Mouse (Mus musculus) CD4-positive, CD25-positive, alpha-beta regulatory T cell, adult 9 weeks (primary cell): ENCODE measurements around the gene Cnih4. TPM values are rescaled to one million over a fixed set of nuclear protein-coding genes. Genes with fewer than 3 reads are reported as not detected.

Experiments
- polyA plus RNA-seq: library from polyadenylated mRNA; unstranded; fragments of 100-300 nt; shearing (Covaris generic); gene quantifications from one replicate; pipeline ENCODE4 v1.2.1, GENCODE M21; 2017

Gene Cnih4
- polyA plus RNA-seq, result 76.1 TPM

GRCm38 (mm10) chr1:181143950-181144836, at the start of gene Cnih4, which contains the start of gene Nvl:
TSS of gene Cnih4 (plus strand) at chr1:181144693.
TSS of gene Nvl (minus strand) at chr1:181144204.

GRCm38 (mm10) chr1:181211920-181212633, 67.6 kb downstream of the Cnih4 start, which contains the start of gene Wdr26:
TSS of gene Wdr26 (minus strand) at chr1:181212001.

Other genes starting within 250 kb of the Cnih4 start
- gene Pycr2, start 240.4 kb upstream of the Cnih4 start, polyA plus RNA-seq, result 85.4 TPM
- 0.51 TPM for gene Lefty1, start 209.7 kb upstream of the Cnih4 start, polyA plus RNA-seq
- gene Tmem63a, start 202.3 kb upstream of the Cnih4 start, polyA plus RNA-seq, result 48.4 TPM
- 358 TPM for gene Ephx1, start 123.8 kb upstream of the Cnih4 start, polyA plus RNA-seq
- gene 9130409I23Rik, start 93.5 kb upstream of the Cnih4 start, polyA plus RNA-seq, result not detected
- gene Nvl, start 489 bp upstream of the Cnih4 start, polyA plus RNA-seq, result 27.6 TPM
- 21.2 TPM for gene Wdr26, start 67.3 kb downstream of the Cnih4 start, polyA plus RNA-seq
- gene Cnih3, start 207.9 kb downstream of the Cnih4 start, polyA plus RNA-seq, result not detected